Mouse (Mus musculus): ENCODE measurements at regions not wholly inside any gene's neighbourhood (a gene's known extent, or its start where the extent isn't known, plus 50 kb on each side); places are given as distances from the start of the nearest gene placed in this dataset.

GRCm38 (mm10) chr17:64983480-64983879, 147.6 kb upstream of the 4930583I09Rik start:
- ATAC-seq (ENCODE audit: low FRiP score), result peak; percentile 24; the same call in 1 of the 2 replicates
- DNase-seq (ENCODE audit: low spot score, missing footprints), result no peak
- WGBS, result 75% methylated on average over 2 of the region's 2 CpGs
- no peak overlapping the region for H3K27ac ChIP-seq (ENCODE audit: low read depth, low read length)
- no peaks in the 10 kb centered on the region for H3K36me3 ChIP-seq (ENCODE audit: control insufficient read depth, insufficient read depth, low read length)
- no peaks in the 10 kb centered on the region for H3K9me3 ChIP-seq (ENCODE audit: control insufficient read depth, low read length)
- no peaks in the 10 kb centered on the region for H3K27me3 ChIP-seq (ENCODE audit: control insufficient read depth, insufficient read depth, low read length)
- no peak overlapping the region for H3K4me3 ChIP-seq (ENCODE audit: low read depth, low read length)
- H3K4me1 ChIP-seq (ENCODE audit: control insufficient read depth, insufficient read depth, low read length), result no peaks in the 10 kb centered on the region
- no peak overlapping the region for H3K4me2 ChIP-seq
- H3K9ac ChIP-seq (ENCODE audit: low read length), result no peak overlapping the region

- Histone ChIP-seq H3K27ac (ENCODE audit: low read depth, low read length) (no peak overlapping the region), H3K9ac (ENCODE audit: low read length) (no peak overlapping the region), H3K27me3 (ENCODE audit: control insufficient read depth, insufficient read depth, low read length) (no peaks in the 10 kb centered on the region), H3K36me3 (ENCODE audit: control insufficient read depth, insufficient read depth, low read length) (no peaks in the 10 kb centered on the region), H3K4me3 (ENCODE audit: low read depth, low read length) (no peak overlapping the region), H3K4me2 (no peak overlapping the region), H3K4me1 (ENCODE audit: control insufficient read depth, insufficient read depth, low read length) (no peaks in the 10 kb centered on the region), H3K9me3 (ENCODE audit: control insufficient read depth, low read length) (no peaks in the 10 kb centered on the region)
- ATAC-seq (ENCODE audit: low FRiP score), result no peak
- no peak for DNase-seq (ENCODE audit: low spot score, missing footprints)
- 87% methylated on average over 4 of the region's 4 CpGs for WGBS
These were observed 128.3 kb upstream of the 4930583I09Rik start for GRCm38 (mm10) chr17:64964153-64964552.

DNA sequence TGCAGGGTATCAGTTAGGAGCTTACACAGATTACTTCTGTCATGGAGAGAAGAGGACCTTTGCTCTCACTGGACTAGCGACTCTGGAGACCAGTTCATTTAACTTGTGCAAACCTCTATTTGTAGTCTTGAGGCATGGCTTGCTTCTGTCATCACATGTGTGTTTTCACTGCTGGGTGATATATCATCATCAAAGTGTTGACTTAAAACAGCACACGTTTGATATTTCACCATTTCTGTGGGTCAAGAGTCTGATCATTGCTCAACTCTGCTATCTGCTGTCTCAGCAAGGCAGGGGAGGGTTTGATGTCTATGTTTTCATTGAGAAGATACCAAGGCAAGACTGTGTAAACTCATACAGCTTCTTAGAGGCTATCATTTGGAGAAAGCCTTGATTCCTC, 126.0 kb upstream of the 4930583I09Rik start:
- no peak overlapping the region for H3K27ac ChIP-seq (ENCODE audit: low read depth, low read length)
- WGBS, result 78% methylated on average over 2 of the region's 2 CpGs
- no peaks in the 10 kb centered on the region for H3K9me3 ChIP-seq (ENCODE audit: control insufficient read depth, low read length)
- no peak overlapping the region for H3K9ac ChIP-seq (ENCODE audit: low read length)
- H3K4me3 ChIP-seq (ENCODE audit: low read depth, low read length), result no peak overlapping the region
- no peak for DNase-seq (ENCODE audit: low spot score, missing footprints)
- no peaks in the 10 kb centered on the region for H3K27me3 ChIP-seq (ENCODE audit: control insufficient read depth, insufficient read depth, low read length)
- no peaks in the 10 kb centered on the region for H3K36me3 ChIP-seq (ENCODE audit: control insufficient read depth, insufficient read depth, low read length)
- ATAC-seq (ENCODE audit: low FRiP score), result no peak
- no peaks in the 10 kb centered on the region for H3K4me1 ChIP-seq (ENCODE audit: control insufficient read depth, insufficient read depth, low read length)
- H3K4me2 ChIP-seq, result no peak overlapping the region

GRCm38 (mm10) chr17:64957495-64957894, 121.6 kb upstream of the 4930583I09Rik start:
- H3K9ac ChIP-seq (ENCODE audit: low read length), result no peak overlapping the region
- DNase-seq (ENCODE audit: low spot score, missing footprints), result no peak

DNA sequence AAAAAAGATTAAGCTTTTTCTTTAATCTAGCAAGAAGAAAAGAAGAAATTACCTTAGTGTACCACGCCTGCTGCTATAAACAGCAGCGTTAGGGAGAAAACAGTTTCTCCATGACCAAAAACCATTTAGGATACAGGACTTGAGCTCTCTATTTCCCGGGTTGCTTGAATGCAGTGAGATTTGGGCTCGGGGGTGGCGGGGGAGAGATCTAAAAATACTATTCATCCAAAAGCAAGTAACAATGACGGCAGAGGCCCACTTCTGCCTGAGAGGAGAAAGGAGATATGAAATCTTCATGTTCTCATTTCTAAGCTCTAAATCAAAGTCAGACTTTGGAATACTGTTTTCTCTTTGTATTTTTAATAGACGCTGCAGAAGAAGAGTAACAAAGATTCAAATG, 120.6 kb upstream of the 4930583I09Rik start:
- Histone ChIP-seq H3K4me2 (no peak overlapping the region), H3K36me3 (ENCODE audit: control insufficient read depth, insufficient read depth, low read length) (no peaks in the 10 kb centered on the region), H3K9me3 (ENCODE audit: control insufficient read depth, low read length) (no peaks in the 10 kb centered on the region), H3K4me1 (ENCODE audit: control insufficient read depth, insufficient read depth, low read length) (no peaks in the 10 kb centered on the region), H3K27me3 (ENCODE audit: control insufficient read depth, insufficient read depth, low read length) (no peaks in the 10 kb centered on the region), H3K27ac (ENCODE audit: low read depth, low read length) (no peak overlapping the region; the same call in 1 of the 2 replicates), H3K4me3 (ENCODE audit: low read depth, low read length) (no peak overlapping the region), H3K9ac (ENCODE audit: low read length) (no peak overlapping the region)
- WGBS, result 89% methylated on average over 7 of the region's 7 CpGs
- no peak for ATAC-seq (ENCODE audit: low FRiP score)
- no peak for DNase-seq (ENCODE audit: low spot score, missing footprints)

More at GRCm38 (mm10) chr17:64957495-64957894, 121.6 kb upstream of the 4930583I09Rik start:
- H3K36me3 ChIP-seq (ENCODE audit: control insufficient read depth, insufficient read depth, low read length), result no peaks in the 10 kb centered on the region
- no peaks in the 10 kb centered on the region for H3K9me3 ChIP-seq (ENCODE audit: control insufficient read depth, low read length)
- H3K4me3 ChIP-seq (ENCODE audit: low read depth, low read length), result no peak overlapping the region
- ATAC-seq (ENCODE audit: low FRiP score), result peak; percentile 77
- 65% methylated on average over 9 of the region's 9 CpGs for WGBS
- no peak overlapping the region for H3K27ac ChIP-seq (ENCODE audit: low read depth, low read length)
- H3K27me3 ChIP-seq (ENCODE audit: control insufficient read depth, insufficient read depth, low read length), result no peaks in the 10 kb centered on the region
- H3K4me2 ChIP-seq, result no peak overlapping the region
- H3K4me1 ChIP-seq (ENCODE audit: control insufficient read depth, insufficient read depth, low read length), result no peaks in the 10 kb centered on the region

DNA sequence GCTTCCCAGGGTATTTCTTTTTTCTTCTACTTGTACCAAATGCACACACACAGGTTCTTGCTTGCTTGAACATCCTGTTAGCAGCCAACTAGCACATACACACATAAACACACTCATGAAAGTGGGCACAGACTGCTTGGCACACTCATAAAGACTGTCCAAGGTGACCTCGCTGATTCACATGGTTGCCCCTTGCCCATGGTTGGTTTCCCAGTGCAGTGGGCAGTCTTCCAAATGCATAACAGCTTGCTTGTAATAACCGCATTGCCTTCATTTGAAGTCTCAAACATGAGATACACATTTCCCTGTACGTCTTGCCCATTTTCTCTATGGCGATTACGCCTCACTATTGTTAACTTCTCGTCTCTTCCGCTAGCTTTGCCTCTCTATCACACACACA, 117.4 kb upstream of the 4930583I09Rik start:
- no peak for DNase-seq (ENCODE audit: low spot score, missing footprints)
- no peaks in the 10 kb centered on the region for H3K9me3 ChIP-seq (ENCODE audit: control insufficient read depth, low read length)
- no peaks in the 10 kb centered on the region for H3K36me3 ChIP-seq (ENCODE audit: control insufficient read depth, insufficient read depth, low read length)
- no peak for ATAC-seq (ENCODE audit: low FRiP score)
- 97% methylated on average over 7 of the region's 7 CpGs for WGBS
- no peaks in the 10 kb centered on the region for H3K4me1 ChIP-seq (ENCODE audit: control insufficient read depth, insufficient read depth, low read length)
- H3K4me2 ChIP-seq, result no peak overlapping the region
- H3K27ac ChIP-seq (ENCODE audit: low read depth, low read length), result no peak overlapping the region
- H3K27me3 ChIP-seq (ENCODE audit: control insufficient read depth, insufficient read depth, low read length), result no peaks in the 10 kb centered on the region
- H3K4me3 ChIP-seq (ENCODE audit: low read depth, low read length), result no peak overlapping the region
- H3K9ac ChIP-seq (ENCODE audit: low read length), result no peak overlapping the region

GRCm38 (mm10) chr17:64951625-64951940, 115.7 kb upstream of the 4930583I09Rik start:
- DNase-seq (ENCODE audit: low spot score, missing footprints), result no peak
- H3K9me3 ChIP-seq (ENCODE audit: control insufficient read depth, low read length), result no peaks in the 10 kb centered on the region
- H3K27me3 ChIP-seq (ENCODE audit: control insufficient read depth, insufficient read depth, low read length), result no peaks in the 10 kb centered on the region
- H3K36me3 ChIP-seq (ENCODE audit: control insufficient read depth, insufficient read depth, low read length), result no peaks in the 10 kb centered on the region
- 92% methylated on average over 1 of the region's 1 CpGs for WGBS
- H3K4me3 ChIP-seq (ENCODE audit: low read depth, low read length), result no peak overlapping the region
- H3K4me2 ChIP-seq, result no peak overlapping the region
- ATAC-seq (ENCODE audit: low FRiP score), result no peak
- H3K27ac ChIP-seq (ENCODE audit: low read depth, low read length), result no peak overlapping the region
- H3K4me1 ChIP-seq (ENCODE audit: control insufficient read depth, insufficient read depth, low read length), result no peaks in the 10 kb centered on the region
- no peak overlapping the region for H3K9ac ChIP-seq (ENCODE audit: low read length)

DNA sequence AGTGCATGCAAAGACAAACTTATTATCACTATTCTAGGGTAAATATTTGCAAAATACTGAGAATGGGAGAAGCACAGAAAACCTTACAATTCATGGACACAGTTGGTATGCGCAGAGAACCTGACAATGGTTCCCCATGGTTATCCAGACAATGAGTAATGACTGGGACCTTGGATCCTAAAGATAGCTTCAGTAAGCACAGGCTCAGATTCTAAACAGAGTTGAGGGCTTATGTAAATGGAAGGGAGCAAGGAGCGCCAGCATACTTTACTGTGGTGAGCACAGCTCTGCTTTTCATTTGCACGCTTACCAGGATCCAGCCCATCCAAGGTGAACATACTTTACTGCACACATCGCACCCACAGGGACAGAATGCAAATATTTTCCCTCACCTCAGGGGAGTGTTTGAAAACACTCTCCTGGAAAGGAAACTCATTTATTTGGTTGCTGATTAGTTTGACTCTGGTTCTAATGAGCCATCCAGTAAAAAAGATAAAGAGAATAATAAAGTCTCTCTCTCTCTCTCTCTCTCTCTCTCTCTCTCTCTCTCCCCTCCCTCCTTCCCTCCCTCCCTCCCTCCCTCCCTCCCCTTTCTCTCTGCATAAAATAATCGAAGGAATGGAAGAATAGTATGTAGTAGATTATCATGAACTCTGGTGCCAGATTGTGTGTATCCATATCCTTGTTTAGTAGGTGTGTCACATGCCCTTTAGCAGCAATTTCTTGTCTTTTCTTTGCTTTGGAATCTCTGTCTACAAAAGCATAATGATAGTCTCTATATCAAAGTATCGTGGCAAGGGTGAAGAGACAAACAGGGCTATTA, 115.1 kb upstream of the 4930583I09Rik start:
- Histone ChIP-seq H3K4me1 (ENCODE audit: control insufficient read depth, insufficient read depth, low read length) (no peaks in the 10 kb centered on the region), H3K4me2 (no peak overlapping the region), H3K4me3 (ENCODE audit: low read depth, low read length) (no peak overlapping the region), H3K36me3 (ENCODE audit: control insufficient read depth, insufficient read depth, low read length) (no peaks in the 10 kb centered on the region), H3K27me3 (ENCODE audit: control insufficient read depth, insufficient read depth, low read length) (no peaks in the 10 kb centered on the region), H3K9ac (ENCODE audit: low read length) (no peak overlapping the region), H3K9me3 (ENCODE audit: control insufficient read depth, low read length) (no peaks in the 10 kb centered on the region), H3K27ac (ENCODE audit: low read depth, low read length) (no peak overlapping the region)
- peak; percentile 84 for DNase-seq (ENCODE audit: low spot score, missing footprints)
- WGBS, result 71% methylated on average over 6 of the region's 6 CpGs
- no peak for ATAC-seq (ENCODE audit: low FRiP score)

DNA sequence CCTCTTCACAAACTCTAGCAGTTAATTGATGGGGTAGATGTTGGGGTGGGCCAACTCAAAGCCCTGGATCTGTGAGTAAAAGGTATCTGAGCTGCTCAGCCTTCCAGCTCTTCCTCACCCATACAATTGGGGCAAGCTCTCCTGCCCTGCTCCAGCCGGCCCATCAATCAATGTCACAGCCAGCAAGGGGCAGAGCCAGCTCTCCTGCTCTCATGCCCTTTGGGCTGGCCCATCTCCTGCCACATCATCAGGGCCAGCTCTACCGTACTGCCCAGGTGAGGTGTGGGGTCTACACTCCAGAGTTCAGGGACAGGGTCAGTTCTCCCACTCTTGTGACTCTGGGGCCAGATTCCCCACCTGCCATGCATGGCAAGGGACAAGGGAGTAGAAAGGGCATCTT, 107.3 kb upstream of the 4930583I09Rik start:
- H3K9me3 ChIP-seq (ENCODE audit: control insufficient read depth, low read length), result no peaks in the 10 kb centered on the region
- no peak overlapping the region for H3K27ac ChIP-seq (ENCODE audit: low read depth, low read length)
- ATAC-seq (ENCODE audit: low FRiP score), result no peak
- DNase-seq (ENCODE audit: low spot score, missing footprints), result no peak
- H3K4me2 ChIP-seq, result no peak overlapping the region
- H3K4me3 ChIP-seq (ENCODE audit: low read depth, low read length), result no peak overlapping the region
- H3K27me3 ChIP-seq (ENCODE audit: control insufficient read depth, insufficient read depth, low read length), result no peaks in the 10 kb centered on the region
- no peak overlapping the region for H3K9ac ChIP-seq (ENCODE audit: low read length)
- no peaks in the 10 kb centered on the region for H3K36me3 ChIP-seq (ENCODE audit: control insufficient read depth, insufficient read depth, low read length)
- no peaks in the 10 kb centered on the region for H3K4me1 ChIP-seq (ENCODE audit: control insufficient read depth, insufficient read depth, low read length)
- 87% methylated on average over 2 of the region's 2 CpGs for WGBS
